Mouse (Mus musculus): ENCODE measurements around the gene Zfp874a. TPM values are rescaled to one million over a fixed set of nuclear protein-coding genes. Genes with fewer than 3 reads are reported as not detected.
A peak's percentile ranks its signal among the peaks of the same experiment; 100 is the strongest.
"Not testable (repeated sequence)": the region's sequence is repeated elsewhere in the genome, so short reads cannot be mapped to it uniquely, and the experiment has no call there.

Zfp874a gene
- total RNA-seq, 2 experiments from 2014 or later: 14.6 to 16.0 TPM

DNA sequence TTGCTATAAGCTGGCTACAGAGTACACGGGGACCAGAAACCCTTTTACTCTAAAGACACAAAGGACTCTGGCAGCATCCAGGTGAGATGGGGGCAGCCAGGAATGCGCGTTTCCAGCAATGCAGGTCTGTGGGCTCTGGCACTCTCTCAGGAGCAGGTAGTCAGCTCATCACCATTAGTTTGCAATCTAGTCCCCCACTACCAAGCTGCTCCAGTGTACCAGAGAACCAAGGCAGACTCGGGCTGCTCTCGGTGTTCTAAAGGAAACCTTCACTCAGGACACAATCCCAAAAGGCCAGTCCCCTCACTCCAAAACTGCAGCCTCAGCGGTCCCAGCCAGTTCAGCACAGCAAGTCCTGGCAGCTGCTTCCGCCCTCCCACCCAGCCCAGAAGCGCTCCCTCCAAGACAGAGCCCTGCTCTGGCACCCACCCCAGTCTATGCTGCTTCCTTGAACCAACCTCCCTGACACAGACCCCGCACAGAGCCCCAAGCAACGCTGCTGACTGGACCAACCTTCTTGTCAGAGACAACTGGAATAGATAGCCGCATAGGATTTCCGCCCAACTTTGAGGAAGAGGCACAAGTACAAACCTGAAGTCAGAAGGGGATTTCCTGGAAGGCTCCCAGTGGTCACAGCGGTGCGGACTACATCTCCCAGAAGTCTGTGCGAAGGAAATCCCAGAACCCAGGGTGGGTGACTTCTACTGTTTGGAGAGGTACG is 52.1 kb downstream of the Zfp874a start, which contains the start of gene Zfp429:
Gene Zfp429 (minus strand): TSS at position 637 of the 721 bp plus-strand sequence.
- peak; percentile 36 to 42 for DNase-seq (ENCODE audit: extremely low spot score in 1 of 2, low spot score in 1 of 2)

DNA sequence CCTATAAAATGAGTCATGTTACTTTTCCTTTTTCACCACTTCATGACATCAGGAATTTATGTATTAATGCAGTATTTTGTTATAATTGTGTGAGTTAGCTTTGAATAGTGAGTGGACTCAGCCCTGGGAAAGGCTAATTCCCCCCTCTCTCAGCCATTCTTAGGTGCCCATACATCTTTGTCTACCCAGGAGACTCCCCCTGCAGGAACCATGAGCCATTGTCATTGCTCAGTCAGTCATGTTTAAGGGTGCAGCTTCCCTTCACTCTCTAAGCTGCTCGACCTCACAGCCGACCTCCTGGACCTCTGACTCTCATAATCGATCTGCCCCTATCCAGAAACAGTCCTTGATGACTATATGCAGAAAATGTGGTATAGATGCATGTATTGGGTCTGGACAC is 75.2 kb downstream of the Zfp874a start:
- not testable (repeated sequence) for DNase-seq (ENCODE audit: extremely low spot score in 1 of 2, low spot score in 1 of 2)

DNA sequence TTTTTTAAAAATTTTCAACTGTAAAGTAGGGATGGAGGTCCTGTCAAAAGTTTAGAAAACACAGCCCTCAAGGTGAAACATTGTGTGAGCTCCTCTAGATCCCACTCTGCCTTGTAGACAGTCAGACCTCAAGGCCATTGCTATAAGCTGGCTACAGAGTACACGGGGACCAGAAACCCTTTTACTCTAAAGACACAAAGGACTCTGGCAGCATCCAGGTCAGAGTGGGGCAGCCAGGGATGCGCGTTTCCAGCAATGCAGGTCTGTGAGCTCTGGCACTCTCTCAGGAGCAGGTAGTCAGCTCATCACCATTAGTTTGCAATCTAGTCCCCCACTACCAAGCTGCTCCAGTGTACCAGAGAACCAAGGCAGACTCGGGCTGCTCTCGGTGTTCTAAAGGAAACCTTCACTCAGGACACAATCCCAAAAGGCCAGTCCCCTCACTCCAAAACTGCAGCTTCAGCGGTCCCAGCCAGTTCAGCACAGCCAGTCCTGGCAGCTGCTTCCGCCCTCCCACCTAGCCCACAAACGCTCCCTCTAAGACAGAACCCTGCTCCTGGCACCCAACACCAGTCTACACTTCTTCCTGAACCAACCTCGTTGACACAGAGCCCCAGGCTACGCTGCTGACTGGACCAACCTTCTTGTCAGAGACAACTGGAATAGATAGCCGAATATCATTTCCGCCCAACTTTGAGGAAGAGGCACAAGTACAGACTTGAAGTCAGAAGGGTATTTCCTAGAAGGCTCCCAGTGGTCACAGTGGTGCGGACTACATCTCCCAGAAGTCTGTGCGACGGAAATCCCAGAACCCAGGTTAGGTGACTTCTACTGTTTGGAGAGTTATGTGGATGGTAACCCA is 76.1 kb downstream of the Zfp874a start, which contains the start of the genes Gm28041 and Zfp456:
Gene Gm28041 (minus strand): TSS at position 684 of the 862 bp plus-strand sequence.
Gene Zfp456 (minus strand): TSS at position 761 of the 862 bp plus-strand sequence.
- DNase-seq (ENCODE audit: extremely low spot score in 1 of 2, low spot score in 1 of 2): peak; percentile 14 to 37

Other genes starting within 250 kb of the Zfp874a start
- gene Zfp458, start 173.2 kb downstream of the Zfp874a start, total RNA-seq (2021): 10 to 100 TPM; 19.0 to 24.1 TPM
- 1 to 10 TPM; 4.6 to 6.0 TPM for gene Zfp457, start 145.1 kb downstream of the Zfp874a start, total RNA-seq (2021)
- 1 to 10 TPM; 3.1 to 3.2 TPM for gene Zfp595, start 119.1 kb downstream of the Zfp874a start, total RNA-seq (2021)
- gene Gm28044, start 91.1 kb downstream of the Zfp874a start, total RNA-seq (2021): under 1 TPM in 1 of 2 experiments, not detected in 1; 0.57 TPM
- 1 to 10 TPM; 1.0 to 1.1 TPM for gene Zfp953, start 91.0 kb downstream of the Zfp874a start, total RNA-seq (2021)
- gene Gm28041, start 75.9 kb downstream of the Zfp874a start, total RNA-seq (2021): not detected
- gene Zfp456, start 75.8 kb downstream of the Zfp874a start, total RNA-seq (2021): under 1 TPM; 0.71 to 0.80 TPM
- 1 to 10 TPM; 2.4 to 5.1 TPM for gene Zfp429, start 51.8 kb downstream of the Zfp874a start, total RNA-seq (2021)
- 1 to 10 TPM; 3.0 to 4.7 TPM for gene Zfp459, start 30.2 kb downstream of the Zfp874a start, total RNA-seq (2021)
- gene Zfp874b, start 32.6 kb upstream of the Zfp874a start, total RNA-seq (2021): 10 to 100 TPM; 16.6 to 19.8 TPM
- gene Zfp58, start 48.9 kb upstream of the Zfp874a start, total RNA-seq (2021): 1 to 10 TPM; 8.0 to 8.1 TPM
- gene Gm26965, start 74.5 kb upstream of the Zfp874a start, total RNA-seq (2021): under 1 TPM in 1 of 2 experiments, not detected in 1; 0.49 TPM
- 10 to 100 TPM; 21.7 to 22.8 TPM for gene Zfp87, start 74.6 kb upstream of the Zfp874a start, total RNA-seq (2021)
- 10 to 100 TPM in 1 of 2 experiments, 1 to 10 TPM in 1; 9.7 to 11.4 TPM for gene Zfp748, start 102.2 kb upstream of the Zfp874a start, total RNA-seq (2021)
- gene Zfp729b, start 158.1 kb upstream of the Zfp874a start, total RNA-seq (2021): 1 to 10 TPM; 8.6 to 8.7 TPM
- gene Gm49345, start 186.1 kb upstream of the Zfp874a start, total RNA-seq (2021): 1 to 10 TPM; 1.3 to 2.6 TPM
- 1 to 10 TPM; 8.4 to 9.7 TPM for gene Zfp729a, start 186.2 kb upstream of the Zfp874a start, total RNA-seq (2021)
- 10 to 100 TPM; 18.5 to 25.1 TPM for gene Zfp738, start 235.4 kb upstream of the Zfp874a start, total RNA-seq (2021)